Mouse (Mus musculus): ENCODE results near the gene Grpel1. TPM values are rescaled to one million over a fixed set of nuclear protein-coding genes. Genes with fewer than 3 reads are reported as not detected.

The Grpel1 gene
- total and polyA plus RNA-seq, 3 experiments, result 16.7 to 32.9 (median 20.8) TPM

GRCm38 (mm10) chr5:36489225-36489624, 24.4 kb downstream of the Grpel1 start:
- DNase-seq (ENCODE audit: low spot score), result no peak
- H3K4me3 ChIP-seq (ENCODE audit: low read depth, low read length), result no peak overlapping the region
- H3K27me3 ChIP-seq (ENCODE audit: insufficient read depth, low read length), result peaks cover 13% of the 10 kb centered on the region

GRCm38 (mm10) chr5:36493919-36494318, 29.1 kb downstream of the Grpel1 start:
- H3K36me3 ChIP-seq (replicated peaks), result peaks cover 70% of the 10 kb centered on the region
- H3K27me3 ChIP-seq (ENCODE audit: insufficient read depth, low read length), result no peaks in the 10 kb centered on the region
- no peak for ATAC-seq (ENCODE audit: extremely low read depth, insufficient number of reproducible peaks, low FRiP score, poor library complexity, severe bottlenecking)
- H3K4me3 ChIP-seq (ENCODE audit: low read depth, low read length), result no peak overlapping the region
- H3K4me1 ChIP-seq (ENCODE audit: insufficient read depth, low read depth, low read length), result no peaks in the 10 kb centered on the region
- no peaks in the 10 kb centered on the region for H3K9me3 ChIP-seq (replicated peaks)
- no peak for DNase-seq (ENCODE audit: low spot score)
- no peak for TF ChIP-seq GATA2 (IDR thresholded peaks at IDR 0.05; ENCODE audit: borderline replicate concordance, low read depth, low read length)
- no peak for TF ChIP-seq GATA1 (IDR thresholded peaks at IDR 0.05; ENCODE audit: borderline replicate concordance, low read length)
- no peak for TF ChIP-seq POLR2AphosphoS5 (IDR thresholded peaks at IDR 0.05; ENCODE audit: insufficient replicate concordance, low read depth, low read length)
- no peak for TF ChIP-seq TAL1 (conservative IDR thresholded peaks at IDR 0.05; ENCODE audit: low read depth, low read length)
- TF ChIP-seq CTCF (IDR thresholded peaks at IDR 0.05; ENCODE audit: low read depth, low read length), result no peak

More at GRCm38 (mm10) chr5:36489225-36489624, 24.4 kb downstream of the Grpel1 start:
- TF ChIP-seq GATA2 (IDR thresholded peaks at IDR 0.05; ENCODE audit: borderline replicate concordance, low read depth, low read length), result no peak
- no peak for TF ChIP-seq GATA1 (IDR thresholded peaks at IDR 0.05; ENCODE audit: borderline replicate concordance, low read length)
- no peak for TF ChIP-seq CTCF (IDR thresholded peaks at IDR 0.05; ENCODE audit: low read depth, low read length)
- TF ChIP-seq TAL1 (conservative IDR thresholded peaks at IDR 0.05; ENCODE audit: low read depth, low read length), result no peak
- no peak for TF ChIP-seq POLR2AphosphoS5 (IDR thresholded peaks at IDR 0.05; ENCODE audit: insufficient replicate concordance, low read depth, low read length)
- Histone ChIP-seq H3K9me3 (replicated peaks) (no peaks in the 10 kb centered on the region), H3K36me3 (replicated peaks) (peaks cover 38% of the 10 kb centered on the region), H3K4me1 (ENCODE audit: insufficient read depth, low read depth, low read length) (peaks cover 13% of the 10 kb centered on the region)
- ATAC-seq (ENCODE audit: extremely low read depth, insufficient number of reproducible peaks, low FRiP score, poor library complexity, severe bottlenecking), result no peak

- Histone ChIP-seq H3K4me3 (ENCODE audit: low read depth, low read length) (no peak overlapping the region), H3K36me3 (replicated peaks) (peaks cover 74% of the 10 kb centered on the region), H3K4me1 (ENCODE audit: insufficient read depth, low read depth, low read length) (no peaks in the 10 kb centered on the region), H3K27me3 (ENCODE audit: insufficient read depth, low read length) (no peaks in the 10 kb centered on the region), H3K9me3 (replicated peaks) (no peaks in the 10 kb centered on the region)
- ATAC-seq (ENCODE audit: extremely low read depth, insufficient number of reproducible peaks, low FRiP score, poor library complexity, severe bottlenecking) (no peak), DNase-seq (ENCODE audit: low spot score) (no peak)
- TF ChIP-seq CTCF (IDR thresholded peaks at IDR 0.05; ENCODE audit: low read depth, low read length), result no peak
- TF ChIP-seq TAL1 (conservative IDR thresholded peaks at IDR 0.05; ENCODE audit: low read depth, low read length), result no peak
- no peak for TF ChIP-seq POLR2AphosphoS5 (IDR thresholded peaks at IDR 0.05; ENCODE audit: insufficient replicate concordance, low read depth, low read length)
- no peak for TF ChIP-seq GATA1 (IDR thresholded peaks at IDR 0.05; ENCODE audit: borderline replicate concordance, low read length)
- no peak for TF ChIP-seq GATA2 (IDR thresholded peaks at IDR 0.05; ENCODE audit: borderline replicate concordance, low read depth, low read length)
Observed at GRCm38 (mm10) chr5:36494709-36495108, 29.9 kb downstream of the Grpel1 start.

- Histone ChIP-seq H3K27me3 (ENCODE audit: insufficient read depth, low read length) (no peaks in the 10 kb centered on the region), H3K4me1 (ENCODE audit: insufficient read depth, low read depth, low read length) (peaks cover 4% of the 10 kb centered on the region; the same call in 1 of the 2 replicates), H3K9me3 (replicated peaks) (no peaks in the 10 kb centered on the region), H3K4me3 (ENCODE audit: low read depth, low read length) (no peak overlapping the region), H3K36me3 (replicated peaks) (peaks cover 94% of the 10 kb centered on the region)
- DNase-seq (ENCODE audit: low spot score), result no peak
- ATAC-seq (ENCODE audit: extremely low read depth, insufficient number of reproducible peaks, low FRiP score, poor library complexity, severe bottlenecking), result no peak
- TF ChIP-seq POLR2AphosphoS5 (IDR thresholded peaks at IDR 0.05; ENCODE audit: insufficient replicate concordance, low read depth, low read length), result no peak
- TF ChIP-seq GATA2 (IDR thresholded peaks at IDR 0.05; ENCODE audit: borderline replicate concordance, low read depth, low read length), result no peak
- TF ChIP-seq GATA1 (IDR thresholded peaks at IDR 0.05; ENCODE audit: borderline replicate concordance, low read length), result no peak
- TF ChIP-seq CTCF (IDR thresholded peaks at IDR 0.05; ENCODE audit: low read depth, low read length), result no peak
- no peak for TF ChIP-seq TAL1 (conservative IDR thresholded peaks at IDR 0.05; ENCODE audit: low read depth, low read length)
Observed at GRCm38 (mm10) chr5:36505235-36505634, 40.4 kb downstream of the Grpel1 start.

- no peak for DNase-seq (ENCODE audit: low spot score)
- no peak for ATAC-seq (ENCODE audit: extremely low read depth, insufficient number of reproducible peaks, low FRiP score, poor library complexity, severe bottlenecking)
- peaks cover 94% of the 10 kb centered on the region for H3K36me3 ChIP-seq (replicated peaks)
Observed at GRCm38 (mm10) chr5:36505643-36506042, 40.8 kb downstream of the Grpel1 start.

GRCm38 (mm10) chr5:36508351-36508750, 43.6 kb downstream of the Grpel1 start:
- H3K4me3 ChIP-seq (ENCODE audit: low read depth, low read length), result no peak overlapping the region
- H3K27me3 ChIP-seq (ENCODE audit: insufficient read depth, low read length), result no peaks in the 10 kb centered on the region
- TF ChIP-seq GATA2 (IDR thresholded peaks at IDR 0.05; ENCODE audit: borderline replicate concordance, low read depth, low read length) (no peak), CTCF (IDR thresholded peaks at IDR 0.05; ENCODE audit: low read depth, low read length) (no peak), TAL1 (conservative IDR thresholded peaks at IDR 0.05; ENCODE audit: low read depth, low read length) (no peak), GATA1 (IDR thresholded peaks at IDR 0.05; ENCODE audit: borderline replicate concordance, low read length) (no peak), POLR2AphosphoS5 (IDR thresholded peaks at IDR 0.05; ENCODE audit: insufficient replicate concordance, low read depth, low read length) (no peak)
- H3K9me3 ChIP-seq (replicated peaks), result no peaks in the 10 kb centered on the region
- ATAC-seq (ENCODE audit: extremely low read depth, insufficient number of reproducible peaks, low FRiP score, poor library complexity, severe bottlenecking) (no peak), DNase-seq (ENCODE audit: low spot score) (no peak)
- peaks cover 94% of the 10 kb centered on the region for H3K36me3 ChIP-seq (replicated peaks)
- peaks cover 4% of the 10 kb centered on the region; the same call in 1 of the 2 replicates for H3K4me1 ChIP-seq (ENCODE audit: insufficient read depth, low read depth, low read length)

More at GRCm38 (mm10) chr5:36505643-36506042, 40.8 kb downstream of the Grpel1 start:
- Histone ChIP-seq H3K4me3 (ENCODE audit: low read depth, low read length) (no peak overlapping the region), H3K4me1 (ENCODE audit: insufficient read depth, low read depth, low read length) (peaks cover 4% of the 10 kb centered on the region; the same call in 1 of the 2 replicates), H3K9me3 (replicated peaks) (no peaks in the 10 kb centered on the region), H3K27me3 (ENCODE audit: insufficient read depth, low read length) (no peaks in the 10 kb centered on the region)
- TF ChIP-seq GATA2 (IDR thresholded peaks at IDR 0.05; ENCODE audit: borderline replicate concordance, low read depth, low read length) (no peak), GATA1 (IDR thresholded peaks at IDR 0.05; ENCODE audit: borderline replicate concordance, low read length) (no peak), CTCF (IDR thresholded peaks at IDR 0.05; ENCODE audit: low read depth, low read length) (no peak), POLR2AphosphoS5 (IDR thresholded peaks at IDR 0.05; ENCODE audit: insufficient replicate concordance, low read depth, low read length) (no peak), TAL1 (conservative IDR thresholded peaks at IDR 0.05; ENCODE audit: low read depth, low read length) (no peak)
